Mouse (Mus musculus): ENCODE results near the gene Mcm3ap. TPM values are rescaled to one million over a fixed set of nuclear protein-coding genes. Genes with fewer than 3 reads are reported as not detected.

Gene Mcm3ap
- polyA plus RNA-seq, 1 experiment, result 16.6 TPM

- H3K4me3 ChIP-seq (ENCODE audit: extremely low read depth, insufficient read depth, insufficient read length), result no peak overlapping the region
- no peak for DNase-seq (ENCODE audit: low read depth in 1 of 2, low spot score in 2 of 2)
- peaks cover 8% of the 10 kb centered on the region; the same call in 1 of the 2 replicates for H3K4me1 ChIP-seq (ENCODE audit: control insufficient read depth, insufficient read depth, insufficient read length)
- TF ChIP-seq POLR2A (IDR thresholded peaks at IDR 0.05; ENCODE audit: low read depth, low read length) (no peak), CTCF (IDR thresholded peaks at IDR 0.05; ENCODE audit: extremely low read depth, insufficient read depth, insufficient read length, insufficient replicate concordance) (no peak)
- no peak overlapping the region for H3K27ac ChIP-seq (ENCODE audit: insufficient read depth, low read length)
- peaks cover 7% of the 10 kb centered on the region for H3K36me3 ChIP-seq (ENCODE audit: control insufficient read depth, insufficient read depth, low read length)
- H3K27me3 ChIP-seq (ENCODE audit: control insufficient read depth, insufficient read depth, low read length), result no peaks in the 10 kb centered on the region
- WGBS, result 45% methylated on average over 11 of the region's 11 CpGs
Measured at GRCm38 (mm10) chr10:76541336-76542085, 72.8 kb downstream of the Mcm3ap start.

DNA sequence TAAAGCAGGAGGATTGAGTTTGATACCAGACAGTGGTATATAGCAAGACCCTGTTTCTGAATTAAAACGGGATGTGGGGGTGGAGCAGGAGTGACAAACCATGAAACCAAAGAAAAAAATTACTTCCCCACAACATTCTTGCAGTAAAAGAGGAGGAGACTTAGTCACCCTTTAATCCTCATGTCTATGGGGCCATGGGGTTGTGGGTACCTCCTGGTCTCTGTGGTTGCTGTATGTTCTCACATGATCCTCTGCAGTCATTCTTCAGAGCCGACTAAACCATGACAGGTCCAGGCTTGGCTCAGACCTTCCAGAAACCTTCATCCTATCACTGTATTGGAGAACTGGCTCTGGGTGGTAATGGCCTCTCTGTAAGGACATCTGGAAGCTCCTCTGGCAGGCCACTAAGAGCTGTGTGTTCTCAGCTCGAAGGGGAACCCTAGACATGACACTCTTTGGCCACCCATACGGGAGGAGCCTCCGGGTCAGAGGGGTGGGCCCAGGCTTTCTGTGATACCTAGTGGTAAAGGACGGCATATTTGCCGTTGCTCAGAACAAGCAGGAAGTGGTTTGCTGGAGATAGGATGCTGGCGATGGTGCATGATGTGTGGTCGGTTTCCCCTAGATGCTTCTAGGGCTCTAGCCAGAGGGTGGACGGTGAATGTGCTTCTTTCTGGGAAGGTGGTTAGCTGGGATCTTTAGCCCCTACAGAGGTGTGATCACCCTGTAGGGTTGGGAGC is 74.1 kb downstream of the Mcm3ap start:
- 10% methylated on average over 10 of the region's 10 CpGs for WGBS
- H3K4me1 ChIP-seq (ENCODE audit: control insufficient read depth, insufficient read depth, insufficient read length), result peaks cover 8% of the 10 kb centered on the region; the same call in 1 of the 2 replicates
- H3K27ac ChIP-seq (ENCODE audit: insufficient read depth, low read length), result no peak overlapping the region
- TF ChIP-seq POLR2A (IDR thresholded peaks at IDR 0.05; ENCODE audit: low read depth, low read length) (no peak), CTCF (IDR thresholded peaks at IDR 0.05; ENCODE audit: extremely low read depth, insufficient read depth, insufficient read length, insufficient replicate concordance) (no peak)
- H3K27me3 ChIP-seq (ENCODE audit: control insufficient read depth, insufficient read depth, low read length), result no peaks in the 10 kb centered on the region
- H3K36me3 ChIP-seq (ENCODE audit: control insufficient read depth, insufficient read depth, low read length), result peaks cover 7% of the 10 kb centered on the region
- DNase-seq (ENCODE audit: low read depth in 1 of 2, low spot score in 2 of 2), result peak in 1 of 2 experiments; percentile 13
- H3K4me3 ChIP-seq (ENCODE audit: extremely low read depth, insufficient read depth, insufficient read length), result no peak overlapping the region

DNA sequence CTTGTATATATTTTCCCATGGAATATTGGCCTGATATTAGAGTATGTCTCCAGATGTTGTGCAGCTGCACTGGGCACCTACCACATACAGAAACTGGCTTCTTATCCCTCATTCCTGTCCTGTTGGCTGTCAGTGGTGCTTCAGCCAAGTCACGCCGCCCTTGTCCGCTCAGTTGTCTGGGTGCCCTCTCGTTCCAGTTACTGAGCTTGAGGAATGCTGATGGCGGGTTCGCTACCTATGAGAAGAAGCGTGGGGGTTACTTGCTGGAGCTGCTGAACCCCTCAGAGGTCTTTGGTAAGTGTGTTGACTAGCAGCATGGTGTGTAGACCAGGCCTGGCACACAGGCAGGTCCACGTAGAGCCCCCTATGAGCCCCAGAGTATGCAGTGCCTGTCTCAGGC is 77.8 kb downstream of the Mcm3ap start:
- no peak overlapping the region for H3K4me3 ChIP-seq (ENCODE audit: extremely low read depth, insufficient read depth, insufficient read length)
- H3K27ac ChIP-seq (ENCODE audit: insufficient read depth, low read length), result no peak overlapping the region
- WGBS, result 95% methylated on average over 8 of the region's 8 CpGs
- no peaks in the 10 kb centered on the region for H3K27me3 ChIP-seq (ENCODE audit: control insufficient read depth, insufficient read depth, low read length)
- TF ChIP-seq CTCF (IDR thresholded peaks at IDR 0.05; ENCODE audit: extremely low read depth, insufficient read depth, insufficient read length, insufficient replicate concordance) (no peak), POLR2A (IDR thresholded peaks at IDR 0.05; ENCODE audit: low read depth, low read length) (no peak)
- peaks cover 8% of the 10 kb centered on the region; the same call in 1 of the 2 replicates for H3K4me1 ChIP-seq (ENCODE audit: control insufficient read depth, insufficient read depth, insufficient read length)
- peaks cover 5% of the 10 kb centered on the region for H3K36me3 ChIP-seq (ENCODE audit: control insufficient read depth, insufficient read depth, low read length)
- DNase-seq (ENCODE audit: low read depth in 1 of 2, low spot score in 2 of 2), result no peak

DNA sequence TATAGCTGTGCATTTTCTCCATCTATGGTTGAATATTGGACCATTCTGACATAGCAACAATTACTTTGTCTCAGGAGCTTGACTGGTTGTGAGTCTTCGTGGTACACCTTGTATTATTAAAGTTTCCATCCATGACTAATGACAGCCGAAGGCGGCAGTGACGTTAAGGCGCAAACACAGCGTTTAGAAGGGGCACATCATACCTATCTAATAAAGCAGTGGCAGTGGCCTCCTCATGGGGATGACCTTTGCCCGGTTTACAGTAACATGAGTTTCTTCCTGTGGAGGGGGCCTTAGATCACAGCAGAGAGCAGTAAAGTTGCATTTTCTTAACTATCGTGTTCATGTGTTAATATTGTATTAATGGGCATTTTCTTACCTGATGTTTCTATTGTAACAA is 79.5 kb downstream of the Mcm3ap start:
- no peak overlapping the region for H3K27ac ChIP-seq (ENCODE audit: insufficient read depth, low read length)
- no peaks in the 10 kb centered on the region for H3K4me1 ChIP-seq (ENCODE audit: control insufficient read depth, insufficient read depth, insufficient read length)
- WGBS, result 95% methylated on average over 8 of the region's 8 CpGs
- DNase-seq (ENCODE audit: low read depth in 1 of 2, low spot score in 2 of 2), result no peak
- H3K4me3 ChIP-seq (ENCODE audit: extremely low read depth, insufficient read depth, insufficient read length), result no peak overlapping the region
- peaks cover 10% of the 10 kb centered on the region for H3K36me3 ChIP-seq (ENCODE audit: control insufficient read depth, insufficient read depth, low read length)
- no peak for TF ChIP-seq POLR2A (IDR thresholded peaks at IDR 0.05; ENCODE audit: low read depth, low read length)
- no peak for TF ChIP-seq CTCF (IDR thresholded peaks at IDR 0.05; ENCODE audit: extremely low read depth, insufficient read depth, insufficient read length, insufficient replicate concordance)
- H3K27me3 ChIP-seq (ENCODE audit: control insufficient read depth, insufficient read depth, low read length), result no peaks in the 10 kb centered on the region

DNA sequence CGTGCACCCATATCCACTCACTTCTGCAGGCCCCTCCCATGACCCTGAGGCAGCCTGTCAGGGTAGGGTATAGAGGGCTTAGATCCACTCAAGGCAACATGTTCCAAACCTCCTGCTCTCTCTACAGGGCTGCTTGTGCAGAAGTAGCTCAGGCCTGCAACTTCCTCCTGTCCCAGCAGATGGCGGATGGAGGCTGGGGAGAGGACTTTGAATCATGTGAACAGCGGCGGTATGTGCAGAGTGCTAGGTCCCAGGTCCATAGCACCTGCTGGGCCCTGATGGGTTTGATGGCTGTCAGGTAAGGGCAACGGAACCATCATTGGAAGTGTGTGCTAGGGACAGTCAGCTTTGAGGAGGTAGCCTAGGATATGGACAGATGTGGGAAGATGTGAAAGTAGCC is 81.7 kb downstream of the Mcm3ap start:
- 95% methylated on average over 5 of the region's 5 CpGs for WGBS
- no peaks in the 10 kb centered on the region for H3K27me3 ChIP-seq (ENCODE audit: control insufficient read depth, insufficient read depth, low read length)
- H3K27ac ChIP-seq (ENCODE audit: insufficient read depth, low read length), result no peak overlapping the region
- H3K4me1 ChIP-seq (ENCODE audit: control insufficient read depth, insufficient read depth, insufficient read length), result no peaks in the 10 kb centered on the region
- H3K36me3 ChIP-seq (ENCODE audit: control insufficient read depth, insufficient read depth, low read length), result peaks cover 13% of the 10 kb centered on the region
- DNase-seq (ENCODE audit: low read depth in 1 of 2, low spot score in 2 of 2), result no peak
- TF ChIP-seq CTCF (IDR thresholded peaks at IDR 0.05; ENCODE audit: extremely low read depth, insufficient read depth, insufficient read length, insufficient replicate concordance) (no peak), POLR2A (IDR thresholded peaks at IDR 0.05; ENCODE audit: low read depth, low read length) (no peak)
- no peak overlapping the region for H3K4me3 ChIP-seq (ENCODE audit: extremely low read depth, insufficient read depth, insufficient read length)

DNA sequence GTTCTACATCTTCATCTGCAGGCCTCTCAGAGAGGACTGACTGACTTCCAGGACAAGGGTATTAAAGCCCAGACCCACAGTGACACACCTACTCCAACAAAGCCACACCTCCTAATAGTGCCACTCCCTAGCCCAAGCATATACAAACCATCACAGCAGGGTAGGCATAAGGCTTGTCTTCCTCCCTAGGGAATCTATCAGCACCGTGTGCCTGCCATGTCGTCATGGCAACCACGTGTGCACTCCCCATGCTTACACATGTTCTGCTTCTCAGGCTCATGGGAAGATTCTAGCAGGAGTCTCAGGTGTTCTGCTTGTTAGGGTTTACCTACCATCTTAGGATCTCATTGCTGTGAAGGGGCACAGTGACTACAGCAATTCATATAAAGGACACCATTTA is 82.8 kb downstream of the Mcm3ap start:
- TF ChIP-seq POLR2A (IDR thresholded peaks at IDR 0.05; ENCODE audit: low read depth, low read length), result no peak
- TF ChIP-seq CTCF (IDR thresholded peaks at IDR 0.05; ENCODE audit: extremely low read depth, insufficient read depth, insufficient read length, insufficient replicate concordance), result no peak

More for the DNA sequence above, 82.8 kb downstream of the Mcm3ap start:
- Histone ChIP-seq H3K4me1 (ENCODE audit: control insufficient read depth, insufficient read depth, insufficient read length) (no peaks in the 10 kb centered on the region), H3K36me3 (ENCODE audit: control insufficient read depth, insufficient read depth, low read length) (peaks cover 13% of the 10 kb centered on the region), H3K27ac (ENCODE audit: insufficient read depth, low read length) (no peak overlapping the region), H3K4me3 (ENCODE audit: extremely low read depth, insufficient read depth, insufficient read length) (no peak overlapping the region), H3K27me3 (ENCODE audit: control insufficient read depth, insufficient read depth, low read length) (no peaks in the 10 kb centered on the region)
- WGBS, result 81% methylated on average over 3 of the region's 3 CpGs
- no peak for DNase-seq (ENCODE audit: low read depth in 1 of 2, low spot score in 2 of 2)

Data from spleen, adult 2 months (tissue).